Mouse (Mus musculus) ZHBTc4 (cell line): ENCODE measurements around the gene Wnt10b.

Experiments
- DNase-seq: peaks from one replicate; pipeline ENCODE4 v3.0.0-alpha.2; 2011; ENCODE audit warnings: low read depth, low spot score

The Wnt10b gene

GRCm38 (mm10) chr15:98730790-98731189, 47.2 kb downstream of the Wnt10b start:
- no peak for DNase-seq

DNA sequence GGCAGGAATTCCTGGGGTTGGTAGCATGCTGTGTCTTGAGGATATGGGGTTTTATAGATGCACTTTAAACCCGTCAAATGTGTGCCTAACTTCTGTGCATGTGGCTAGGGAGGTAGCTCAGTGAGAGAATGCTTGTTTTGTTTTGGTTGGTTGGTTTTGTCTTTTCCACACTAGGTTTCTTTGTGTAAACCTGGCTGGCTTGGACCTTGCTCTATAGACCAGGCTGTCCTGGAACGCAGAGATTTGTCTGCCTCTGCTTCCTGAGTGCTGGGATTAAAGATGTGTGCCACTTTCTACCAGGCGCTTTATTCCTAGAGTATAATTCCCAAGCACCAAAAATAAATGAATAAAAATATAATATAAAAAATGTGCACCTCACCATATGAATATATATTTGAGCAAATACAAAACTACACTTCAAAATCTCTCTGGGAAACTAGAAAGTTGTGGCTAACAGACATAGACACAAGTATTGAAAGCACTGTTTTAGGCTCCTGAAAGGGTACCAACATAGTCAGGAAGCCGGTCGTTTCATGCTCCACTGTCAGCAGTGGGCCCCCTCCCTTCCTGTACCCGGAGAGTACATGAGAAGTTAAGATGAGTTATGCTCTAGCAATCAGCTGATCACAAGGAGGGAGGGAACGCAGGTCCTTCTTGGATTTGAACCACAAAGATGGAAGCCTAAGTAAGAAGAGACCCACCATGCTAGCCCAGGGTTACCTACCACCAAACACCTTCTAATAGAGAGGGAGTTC, 48.0 kb downstream of the Wnt10b start:
- DNase-seq: no peak

- no peak for DNase-seq
These were observed 49.6 kb downstream of the Wnt10b start for GRCm38 (mm10) chr15:98728366-98728765.

DNA sequence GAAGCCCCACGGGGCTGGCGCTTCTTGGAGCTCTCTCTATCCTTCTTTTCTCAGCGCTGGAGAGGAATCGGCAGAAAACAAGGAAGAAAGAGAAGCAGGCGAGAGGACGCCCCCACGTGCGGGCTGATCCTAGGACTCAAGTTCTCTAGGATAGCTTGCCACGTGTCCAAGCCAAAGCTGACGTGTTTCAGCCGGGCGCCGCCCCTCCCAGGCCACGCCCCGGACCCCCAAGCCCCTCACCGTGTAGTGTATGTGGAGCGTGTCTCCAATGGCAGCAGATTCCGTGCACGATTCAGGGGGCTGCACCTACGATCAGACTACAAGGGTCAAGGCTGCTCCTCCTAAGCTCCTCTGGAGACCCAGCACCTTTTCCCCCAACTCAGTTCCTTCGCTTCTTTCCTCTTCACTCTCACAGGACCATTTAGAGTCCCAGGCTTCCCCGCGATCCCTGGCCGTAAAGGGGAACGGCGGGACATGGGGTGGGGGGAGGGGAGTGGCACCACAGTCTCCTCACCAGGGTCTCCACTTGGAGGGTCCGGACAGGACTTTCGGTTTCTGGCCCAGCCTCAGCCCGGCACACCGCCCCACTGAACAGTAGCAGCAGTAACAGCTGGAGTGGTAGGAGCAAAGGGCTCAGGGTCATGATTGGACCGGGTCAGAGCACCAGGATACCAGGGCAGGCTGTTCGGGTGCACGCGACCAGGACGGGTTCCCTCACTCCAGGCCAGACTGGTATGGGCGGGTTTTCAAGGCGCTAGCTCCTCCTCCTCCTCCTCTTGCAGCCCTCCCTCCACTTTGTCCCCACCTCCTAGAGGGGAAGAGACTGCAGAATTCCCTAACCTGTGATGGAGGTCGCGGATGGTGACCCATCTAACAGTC, 50.3 kb downstream of the Wnt10b start, which contains the start of gene Fkbp11:
TSS of gene Fkbp11 (minus strand) at position 756 of the 879 bp plus-strand sequence.
- peak; percentile 93 for DNase-seq

DNA sequence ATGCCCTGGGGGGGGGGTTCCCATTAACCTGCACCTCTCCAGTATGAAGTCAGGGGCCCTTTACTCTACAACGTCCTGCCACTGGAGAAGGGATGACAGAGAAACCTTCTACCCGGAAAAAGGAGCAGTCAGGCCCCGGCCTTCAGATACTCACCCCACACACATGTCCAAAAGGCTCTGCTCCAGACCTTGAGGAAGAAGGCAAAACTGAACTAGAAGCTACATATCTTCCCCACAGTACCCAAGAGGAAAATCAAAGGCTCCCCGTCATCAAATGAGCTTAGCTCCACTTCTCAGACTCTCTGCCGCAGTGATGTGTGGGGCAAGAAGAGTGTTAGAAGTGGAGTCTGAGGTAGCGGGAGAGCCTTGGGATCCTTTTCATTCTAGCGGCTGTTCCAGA, 51.2 kb downstream of the Wnt10b start:
- DNase-seq: no peak

DNA sequence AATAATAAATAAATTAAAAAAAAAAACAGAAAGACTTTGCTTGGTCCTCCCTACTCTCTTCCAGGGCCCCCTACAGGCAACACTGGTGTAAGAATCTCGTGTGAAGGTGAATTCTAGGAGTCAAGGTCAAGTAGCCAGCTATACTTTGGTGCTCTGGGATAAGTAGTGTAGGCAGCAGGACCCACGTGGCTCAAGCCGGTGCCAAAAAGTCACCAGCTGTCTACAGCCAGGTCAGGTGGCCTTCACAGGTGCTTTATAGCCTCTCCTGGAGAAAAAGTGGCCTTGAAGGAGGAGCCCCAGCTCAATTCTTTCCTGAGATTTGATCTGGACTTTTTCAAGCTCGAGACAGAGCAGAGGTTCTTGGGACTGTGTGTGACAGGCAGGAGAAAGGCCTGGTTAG, 51.9 kb downstream of the Wnt10b start:
- no peak for DNase-seq

DNA sequence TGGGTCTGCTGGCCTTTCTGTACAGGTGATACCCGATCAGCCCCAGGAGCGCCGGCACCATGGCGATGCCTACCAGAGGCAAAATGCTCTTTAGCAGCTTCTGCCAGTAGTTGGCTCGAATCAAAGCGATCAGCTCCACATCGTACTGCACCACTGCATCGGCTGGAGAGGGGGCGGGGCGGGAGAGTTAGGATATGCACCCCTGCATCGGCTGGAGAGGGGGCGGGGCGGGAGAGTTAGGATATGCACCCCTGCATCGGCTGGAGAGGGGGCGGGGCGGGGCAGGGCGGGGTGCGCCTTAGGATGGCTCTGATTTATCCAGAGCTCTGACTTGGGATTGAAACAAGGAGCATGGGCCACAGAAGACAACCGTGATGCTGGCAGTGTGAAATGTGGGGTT, 53.5 kb downstream of the Wnt10b start:
- DNase-seq: peak; percentile 50

- peak; percentile 44 for DNase-seq
These were observed 55.1 kb downstream of the Wnt10b start for GRCm38 (mm10) chr15:98722854-98723253.

- no peak for DNase-seq
These were observed 55.8 kb downstream of the Wnt10b start for GRCm38 (mm10) chr15:98722191-98722590.
